Mouse (Mus musculus) kidney, adult 2 months (tissue): ENCODE results near the gene Pip5k1b. TPM values are rescaled to one million over a fixed set of nuclear protein-coding genes. Genes with fewer than 3 reads are reported as not detected.
A peak's percentile ranks its signal among the peaks of the same experiment; 100 is the strongest.

Source experiments
- DNase-seq: peaks from one replicate; pipeline ENCODE4 v3.0.0; 2021
- H3K27ac ChIP-seq: fragments of 200-500 bp; 2 replicates; pipeline ENCODE4 v1.5.1; 2012; ENCODE audit warnings: low read depth, low read length, control low read depth, inconsistent platforms; ENCODE audit not compliant: insufficient read depth
- H3K27me3 ChIP-seq: fragments of 200-500 bp; replicated peaks from 2 replicates; pipeline ENCODE4 v1.6.1; 2012; ENCODE audit warnings: mild to moderate bottlenecking, moderate library complexity, low read length, inconsistent platforms; ENCODE audit not compliant: control insufficient read depth, insufficient read depth
- H3K36me3 ChIP-seq: fragments of 200-500 bp; 2 replicates; pipeline ENCODE4 v1.6.1; 2012; ENCODE audit warnings: mild to moderate bottlenecking, moderate library complexity, low read length, inconsistent platforms; ENCODE audit not compliant: control insufficient read depth, insufficient read depth
- H3K4me1 ChIP-seq: fragments of 200-500 bp; 2 replicates; pipeline ENCODE4 v1.6.1; 2011; ENCODE audit warnings: low read length; ENCODE audit not compliant: control insufficient read depth, insufficient read depth
- H3K4me3 ChIP-seq: fragments of 200-500 bp; 2 replicates; pipeline ENCODE4 v1.5.1; 2011; ENCODE audit warnings: mild to moderate bottlenecking, low read depth, low read length, control low read depth; ENCODE audit not compliant: insufficient read depth
- CTCF ChIP-seq: fragments of 200-500 bp; conservative IDR thresholded peaks from 2 replicates; pipeline ENCODE4 v1.5.1; 2011; ENCODE audit warnings: low read depth, mild to moderate bottlenecking, control low read depth, low read length, moderate library complexity, mixed read lengths; ENCODE audit not compliant: insufficient read depth, insufficient read length
- POLR2A ChIP-seq: fragments of 200-500 bp; IDR thresholded peaks from one replicate; pipeline ENCODE4 v1.6.1; 2011; ENCODE audit warnings: low read depth, low read length, control low read depth
- WGBS: fragments of 180-500 bp; shearing (Covaris S2); methylation state at CpG from one replicate; pipeline ENCODE4 v1.1.7; 2018; 5-methylcytosine and 5-hydroxymethylcytosine counted together
- polyA plus RNA-seq: library from polyadenylated mRNA; depleted of rRNA; stranded (reverse); fragments of >200 nt; gene quantifications from 2 replicates; pipeline ENCODE4 v1.2.3, GENCODE M21; 2012

Gene Pip5k1b
- polyA plus RNA-seq, 1 experiment = 3.7 TPM

DNA sequence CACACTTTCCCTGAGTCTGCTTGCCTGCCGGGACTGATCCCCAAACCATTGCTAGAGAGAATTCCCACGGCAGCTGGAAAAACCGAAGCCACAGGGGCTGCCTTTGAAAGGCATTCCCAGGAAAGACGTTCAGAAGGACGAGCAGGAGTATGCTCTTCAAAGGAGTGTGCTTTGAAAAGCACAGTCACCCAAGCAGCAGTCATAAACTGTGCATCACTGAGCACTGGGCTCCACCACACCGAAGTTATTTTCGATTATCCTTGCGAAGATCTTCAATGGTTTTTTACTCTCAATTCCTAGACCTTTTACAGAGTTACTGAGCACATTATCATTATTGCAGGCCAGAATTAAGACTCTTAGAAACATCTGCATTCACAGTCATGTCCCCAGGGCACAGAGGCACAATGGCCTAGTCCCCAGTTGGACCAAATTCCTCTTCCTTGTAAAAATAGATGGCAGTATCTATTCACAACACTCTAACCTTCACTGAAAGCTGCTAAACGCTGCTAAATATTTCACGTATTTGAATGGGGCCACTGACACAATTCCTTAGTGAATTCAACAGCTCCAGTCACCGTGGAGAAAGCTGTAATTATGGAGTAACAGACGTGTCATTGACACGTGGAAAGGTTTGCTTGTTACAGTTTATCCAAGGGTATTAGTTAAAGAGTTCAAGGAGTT, 47.4 kb downstream of the Pip5k1b start:
- TF ChIP-seq POLR2A = no peak
- no peak for TF ChIP-seq CTCF
- Histone ChIP-seq H3K4me1 (no peaks in the 10 kb centered on the region), H3K27me3 (no peaks in the 10 kb centered on the region), H3K4me3 (no peak overlapping the region), H3K27ac (no peak overlapping the region), H3K36me3 (no peaks in the 10 kb centered on the region)
- WGBS = 36% methylated on average over 13 of the region's 13 CpGs
- DNase-seq = no peak

DNA sequence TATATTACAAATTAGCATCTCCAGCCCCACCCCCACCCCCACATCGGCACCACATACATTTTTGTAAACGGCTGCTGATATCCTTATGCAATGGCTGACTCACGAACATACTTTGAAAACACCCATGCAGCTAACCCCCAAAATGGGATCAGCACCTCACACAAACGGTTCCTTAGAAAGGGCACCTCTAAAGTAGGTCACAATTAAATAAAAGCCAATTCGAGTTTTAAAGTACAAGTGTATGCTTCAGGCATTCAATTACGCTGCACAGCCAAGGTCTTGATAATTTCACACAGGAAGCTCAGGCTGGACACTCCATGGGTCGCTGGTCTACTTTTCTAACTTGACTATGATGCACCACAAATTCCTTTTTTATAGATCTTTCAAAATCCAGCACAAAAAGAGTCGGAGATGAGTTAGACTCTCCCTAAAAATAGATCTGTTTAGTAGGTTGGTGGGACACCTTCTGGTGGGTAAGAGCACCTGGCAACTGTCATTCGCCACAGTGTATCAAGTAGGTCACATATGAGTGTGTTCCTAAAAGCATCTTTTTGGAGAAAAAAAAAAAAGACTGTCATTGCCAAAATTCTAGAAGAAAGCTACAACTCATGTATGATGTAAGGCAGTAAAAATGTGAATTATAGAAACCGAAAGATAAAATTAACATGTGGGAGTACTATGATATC, 52.8 kb downstream of the Pip5k1b start:
- no peaks in the 10 kb centered on the region for H3K36me3 ChIP-seq
- no peaks in the 10 kb centered on the region for H3K4me1 ChIP-seq
- no peak overlapping the region for H3K27ac ChIP-seq
- H3K27me3 ChIP-seq = no peaks in the 10 kb centered on the region
- TF ChIP-seq POLR2A (no peak), CTCF (no peak)
- WGBS = 84% methylated on average over 10 of the region's 10 CpGs
- no peak overlapping the region for H3K4me3 ChIP-seq
- DNase-seq = no peak

DNA sequence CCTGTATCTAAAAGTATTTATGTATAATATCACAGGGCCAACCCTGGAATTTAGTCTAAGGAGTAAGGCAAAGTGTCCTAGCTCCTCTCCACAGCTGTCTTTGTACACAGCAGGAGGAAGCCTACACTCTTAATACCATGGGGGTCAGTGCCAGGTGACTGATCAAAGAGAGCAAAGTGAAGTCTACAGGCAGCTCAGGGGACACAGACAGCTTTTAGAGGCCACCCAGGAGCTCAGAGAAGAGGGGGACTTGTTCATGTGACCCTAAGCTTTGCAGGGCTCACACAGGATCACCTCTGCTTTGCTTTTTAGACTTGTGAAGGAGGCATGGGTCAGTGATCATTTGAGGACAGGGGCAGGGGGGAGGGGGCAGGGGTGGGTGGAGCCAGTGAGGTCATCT, 54.1 kb downstream of the Pip5k1b start:
- H3K36me3 ChIP-seq = no peaks in the 10 kb centered on the region

DNA sequence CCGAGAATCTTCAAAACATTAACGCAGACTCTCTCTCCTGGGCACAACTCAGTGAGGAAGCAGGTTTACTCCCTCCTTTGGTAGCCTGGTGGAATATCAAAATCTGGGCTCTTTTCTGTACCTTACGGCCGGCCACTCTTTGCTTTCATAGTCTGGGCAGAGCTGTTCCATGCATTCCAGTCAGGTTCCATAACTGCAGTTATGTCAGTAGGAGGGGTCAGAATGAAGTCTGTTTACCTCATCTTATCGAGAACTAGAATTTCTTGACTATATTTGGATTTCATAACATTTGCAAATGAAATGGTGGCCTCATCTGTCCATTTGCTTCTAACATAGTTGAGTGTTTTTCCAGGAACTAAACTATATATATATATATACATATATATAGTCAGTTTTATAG, 55.2 kb downstream of the Pip5k1b start:
- no peak overlapping the region for H3K27ac ChIP-seq
- H3K4me3 ChIP-seq = no peak overlapping the region
- no peaks in the 10 kb centered on the region for H3K4me1 ChIP-seq
- DNase-seq = no peak
- 90% methylated on average over 5 of the region's 5 CpGs for WGBS
- H3K27me3 ChIP-seq = no peaks in the 10 kb centered on the region
- TF ChIP-seq CTCF (no peak), POLR2A (no peak)
- H3K36me3 ChIP-seq = no peaks in the 10 kb centered on the region

More for the DNA sequence above, 54.1 kb downstream of the Pip5k1b start:
- H3K4me3 ChIP-seq = no peak overlapping the region
- no peak overlapping the region for H3K27ac ChIP-seq
- TF ChIP-seq CTCF (no peak), POLR2A (no peak)
- H3K4me1 ChIP-seq = no peaks in the 10 kb centered on the region
- no peaks in the 10 kb centered on the region for H3K27me3 ChIP-seq
- no peak for DNase-seq

GRCm38 (mm10) chr19:24499291-24499690, 56.4 kb downstream of the Pip5k1b start:
- Histone ChIP-seq H3K4me1 (no peaks in the 10 kb centered on the region), H3K36me3 (no peaks in the 10 kb centered on the region), H3K4me3 (no peak overlapping the region), H3K27ac (no peak overlapping the region), H3K27me3 (no peaks in the 10 kb centered on the region)
- peak; percentile 64 for DNase-seq
- WGBS = 65% methylated on average over 3 of the region's 3 CpGs
- TF ChIP-seq POLR2A (no peak), CTCF (no peak)

DNA sequence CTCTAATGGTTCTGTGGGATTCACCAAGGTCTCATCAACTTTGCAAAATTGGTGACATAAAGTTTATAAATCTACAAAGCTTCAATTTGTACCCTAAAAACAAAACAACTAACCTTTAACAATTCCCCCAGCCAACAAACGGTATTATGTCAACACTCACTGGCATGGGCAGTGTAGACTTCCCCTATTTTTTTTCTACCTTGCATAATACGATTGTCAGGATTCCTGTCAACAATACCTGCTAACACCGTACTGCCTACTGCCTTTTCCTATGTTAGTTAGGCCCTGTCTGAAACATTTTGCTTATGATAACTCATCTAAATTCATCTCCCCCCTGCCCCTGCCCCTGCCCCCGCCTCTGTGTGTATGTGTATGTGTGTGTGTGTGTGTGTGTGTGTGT, 61.8 kb downstream of the Pip5k1b start:
- Histone ChIP-seq H3K4me1 (no peaks in the 10 kb centered on the region), H3K36me3 (no peaks in the 10 kb centered on the region), H3K4me3 (no peak overlapping the region), H3K27me3 (no peaks in the 10 kb centered on the region), H3K27ac (no peak overlapping the region)
- TF ChIP-seq CTCF (no peak), POLR2A (no peak)
- no peak for DNase-seq
- 79% methylated on average over 4 of the region's 4 CpGs for WGBS

DNA sequence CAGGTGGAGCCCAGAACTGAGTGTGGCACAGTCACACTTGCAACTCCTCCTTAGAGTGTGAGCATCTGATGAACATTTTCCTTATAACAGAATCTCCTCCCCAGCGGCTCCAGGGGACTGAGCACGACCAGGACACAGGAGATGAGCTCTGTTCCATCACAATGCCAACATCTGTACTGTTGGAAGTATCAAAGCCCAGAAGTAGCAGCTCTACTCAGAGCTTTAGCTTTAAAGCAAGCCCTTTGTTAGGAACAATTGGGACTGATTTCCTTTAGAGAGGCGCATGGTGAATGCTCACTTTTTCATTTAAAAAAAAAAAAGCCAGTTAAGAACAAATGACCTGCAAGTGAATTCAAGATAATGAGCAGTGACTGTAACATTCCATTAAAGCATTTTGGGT, 63.8 kb downstream of the Pip5k1b start:
- H3K27me3 ChIP-seq = no peaks in the 10 kb centered on the region

More for the DNA sequence above, 63.8 kb downstream of the Pip5k1b start:
- Histone ChIP-seq H3K4me1 (no peaks in the 10 kb centered on the region), H3K27ac (no peak overlapping the region), H3K4me3 (no peak overlapping the region), H3K36me3 (no peaks in the 10 kb centered on the region)
- TF ChIP-seq CTCF (no peak), POLR2A (no peak)
- 77% methylated on average over 3 of the region's 3 CpGs for WGBS
- DNase-seq = no peak
